Mouse (Mus musculus) brain, embryonic 14.5 days (tissue): ENCODE measurements at regions not wholly inside any gene's neighbourhood (a gene's known extent, or its start where the extent isn't known, plus 50 kb on each side); places are given as distances from the start of the nearest gene placed in this dataset.

Source experiments
- DNase-seq: peaks from one replicate; pipeline ENCODE4 v3.0.0-alpha.2; 2011; ENCODE audit warnings: low read depth
- CTCF ChIP-seq: fragments of 200-500 bp; IDR thresholded peaks from 2 replicates; pipeline ENCODE4 v1.5.1; 2012; ENCODE audit warnings: inconsistent platforms, mild to moderate bottlenecking, moderate library complexity, borderline replicate concordance; ENCODE audit not compliant: insufficient read depth, insufficient read length; ENCODE audit errors: extremely low read depth
- POLR2A ChIP-seq: fragments of 200-500 bp; IDR thresholded peaks from 2 replicates; pipeline ENCODE4 v1.6.1; 2012; ENCODE audit warnings: mild to moderate bottlenecking, inconsistent platforms, borderline replicate concordance; ENCODE audit not compliant: poor library complexity, insufficient read depth, insufficient read length, severe bottlenecking; ENCODE audit errors: extremely low read depth

- no peak for DNase-seq
- TF ChIP-seq POLR2A (no peak), CTCF (no peak)
Observed at GRCm38 (mm10) chr17:14532298-14532978, 161.6 kb downstream of the Thbs2 start.

DNA sequence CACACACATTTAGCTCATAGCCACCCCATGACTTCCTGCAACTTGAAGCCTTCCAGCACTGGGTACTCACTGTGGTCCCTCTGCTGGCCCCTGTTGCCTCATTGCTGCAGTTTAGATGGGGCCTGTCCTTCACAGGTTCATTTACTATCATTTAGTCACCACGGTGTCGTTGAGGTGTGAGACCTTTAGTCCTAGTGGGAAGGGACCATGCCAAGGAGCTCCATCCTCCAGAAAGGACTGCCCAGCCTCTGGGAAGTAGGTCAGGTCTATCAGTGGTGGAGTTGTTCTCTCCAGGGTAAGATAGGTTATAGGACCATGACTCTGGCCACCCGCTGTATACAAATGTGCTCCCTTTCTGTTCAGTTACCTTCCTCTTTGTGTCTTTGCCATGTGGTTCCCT lies 162.2 kb downstream of the Thbs2 start:
- no peak for TF ChIP-seq POLR2A
- TF ChIP-seq CTCF, result no peak
- no peak for DNase-seq

GRCm38 (mm10) chr17:14527691-14528090 lies 166.3 kb downstream of the Thbs2 start:
- DNase-seq, result no peak
- TF ChIP-seq CTCF, result no peak
- TF ChIP-seq POLR2A, result no peak

GRCm38 (mm10) chr17:14525255-14525654 lies 168.8 kb downstream of the Thbs2 start:
- DNase-seq, result no peak
- TF ChIP-seq CTCF (no peak), POLR2A (no peak)

DNA sequence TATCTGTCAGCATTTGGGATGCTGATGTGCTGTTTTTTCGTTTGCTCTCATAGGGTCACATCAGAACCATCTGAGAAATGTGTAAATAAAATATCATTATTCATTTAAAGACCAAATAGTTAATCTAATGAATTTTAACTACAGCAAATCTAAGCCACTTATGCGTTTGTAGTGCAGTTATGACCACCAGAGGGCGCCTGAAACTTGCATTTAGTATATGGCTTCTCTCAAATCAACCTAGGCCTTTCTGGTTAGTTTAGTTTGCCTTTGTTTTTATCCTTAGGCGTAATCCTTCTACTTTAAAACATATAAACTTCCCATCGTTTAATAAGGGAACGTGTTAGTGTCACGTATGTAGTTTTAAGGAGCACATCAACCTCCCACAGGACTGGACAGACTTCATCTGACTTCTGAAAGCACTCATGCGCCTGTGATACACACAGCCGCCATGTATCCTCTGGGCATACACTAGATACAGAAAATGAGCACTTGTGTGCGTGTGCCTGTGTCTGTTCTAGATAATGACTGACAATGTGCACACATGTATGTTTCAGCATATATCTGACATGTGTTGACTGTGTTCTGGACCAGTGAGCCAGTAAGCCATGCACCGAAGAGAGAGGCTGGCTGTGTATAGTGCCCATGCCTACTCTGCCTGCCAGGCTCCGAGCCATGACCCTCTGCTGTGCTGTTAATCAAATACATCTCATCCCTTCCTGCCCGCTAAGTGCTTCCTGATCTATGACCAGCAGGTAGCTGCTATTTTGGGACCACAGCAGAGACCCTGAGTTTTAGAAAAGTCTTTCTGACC lies 169.4 kb downstream of the Thbs2 start:
- peak; percentile 58; the same call in 1 of the 2 replicates for TF ChIP-seq CTCF
- TF ChIP-seq POLR2A, result no peak
- DNase-seq, result peak; percentile 92

GRCm38 (mm10) chr17:14522011-14522410 lies 172.0 kb downstream of the Thbs2 start:
- no peak for DNase-seq
- TF ChIP-seq CTCF (no peak), POLR2A (no peak)

GRCm38 (mm10) chr17:14520565-14520964 lies 173.5 kb downstream of the Thbs2 start:
- TF ChIP-seq POLR2A (no peak), CTCF (peak; percentile 89)
- peak; percentile 87 for DNase-seq

DNA sequence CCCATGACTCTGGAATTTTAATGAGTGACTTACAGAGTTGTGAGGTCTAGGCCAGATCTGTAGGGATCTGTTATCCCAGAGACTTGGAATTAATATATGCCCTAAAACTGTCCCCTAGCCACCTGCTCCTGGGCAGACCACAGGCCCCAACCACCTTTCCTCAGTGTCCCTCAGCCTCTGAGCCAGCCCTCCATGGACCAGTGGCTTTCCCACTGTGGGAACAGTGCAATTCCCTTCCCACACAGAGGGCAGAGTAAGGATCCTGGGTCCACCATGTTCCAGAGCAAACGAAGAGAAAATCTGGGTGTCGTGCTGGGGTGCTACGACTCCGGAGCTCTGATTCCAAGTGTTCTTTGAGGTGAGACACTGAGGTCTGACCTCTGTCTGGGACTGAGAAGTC lies 174.7 kb downstream of the Thbs2 start:
- no peak for TF ChIP-seq POLR2A
- no peak for TF ChIP-seq CTCF
- no peak for DNase-seq

- no peak for DNase-seq
- TF ChIP-seq CTCF, result no peak
Observed at GRCm38 (mm10) chr17:14518216-14518615, 175.8 kb downstream of the Thbs2 start.

DNA sequence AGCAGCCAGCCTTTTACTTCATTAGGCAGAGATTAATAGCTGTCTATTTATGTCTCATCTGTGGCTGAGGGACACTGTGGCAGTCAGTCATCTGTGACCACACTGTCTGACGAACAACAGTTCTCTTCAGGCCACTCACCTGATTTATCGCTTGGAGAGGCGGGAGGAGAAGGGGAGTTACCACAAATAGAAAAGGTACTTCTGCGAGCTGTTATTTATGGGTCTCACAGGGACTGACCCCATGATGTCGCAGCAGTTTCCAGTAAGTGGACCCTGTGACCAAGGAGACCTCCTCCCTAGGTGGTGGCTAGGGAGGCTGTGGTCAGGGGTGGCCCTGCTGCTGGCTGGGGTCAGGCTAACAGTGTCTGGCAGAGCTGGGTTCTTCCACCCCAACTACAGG lies 176.7 kb downstream of the Thbs2 start:
- DNase-seq, result no peak
- TF ChIP-seq POLR2A (no peak), CTCF (no peak)

DNA sequence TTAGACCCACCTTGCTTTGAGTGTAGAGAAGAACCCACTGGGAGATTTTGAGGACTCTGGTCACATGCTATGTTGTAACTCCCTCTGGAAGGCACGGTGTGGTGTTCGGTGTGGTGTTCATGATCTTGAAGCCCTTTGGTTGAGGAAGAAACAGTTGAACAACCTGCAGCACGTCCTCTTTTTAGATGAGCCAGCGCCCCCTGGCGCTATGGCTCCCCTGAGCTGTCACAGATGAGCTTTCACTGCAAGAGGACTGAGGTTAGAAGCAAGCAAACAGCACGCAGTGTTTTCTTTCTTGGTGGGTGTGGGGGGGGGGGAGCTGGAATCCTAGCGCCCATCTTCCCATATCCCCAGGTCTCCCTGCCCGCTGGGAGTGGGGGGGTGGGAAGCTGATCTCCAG lies 177.9 kb downstream of the Thbs2 start:
- TF ChIP-seq POLR2A (no peak), CTCF (peak; percentile 76)
- peak; percentile 74 for DNase-seq

- no peak for DNase-seq
- TF ChIP-seq CTCF (no peak), POLR2A (no peak)
Observed at GRCm38 (mm10) chr17:14513454-14513853, 180.6 kb downstream of the Thbs2 start.
